In the genomic region with DNA sequence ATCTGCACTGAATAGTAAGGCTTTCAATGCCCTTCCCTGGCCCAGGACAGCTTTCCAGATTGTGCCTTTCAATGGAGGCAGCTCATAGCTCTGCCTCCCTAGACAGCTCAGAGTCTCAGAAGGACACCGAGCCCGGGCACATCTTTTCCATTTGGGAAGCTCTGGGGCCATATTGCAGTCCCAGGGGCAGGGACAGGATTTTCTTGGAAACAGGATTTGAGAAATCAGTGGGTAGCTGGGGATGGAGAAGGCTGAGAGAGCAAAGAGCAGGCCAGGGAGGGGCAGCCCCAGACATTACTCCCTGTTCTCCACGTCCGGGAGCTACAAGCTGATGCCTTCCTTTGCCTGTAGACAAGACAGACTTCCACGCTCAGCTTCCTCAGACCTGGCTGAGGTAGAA, we compare ENCODE assay signal across 14 mouse cellular contexts. TPM values are rescaled to one million over a fixed set of nuclear protein-coding genes. Genes with fewer than 3 reads are reported as not detected.
DNase-seq lines count a peak whose midpoint lies in the region; ATAC-seq and TF ChIP-seq lines count a peak whose summit lies in the region.
"Had no signal": no experiment of that assay in that cellular context is flagged by ENCODE, and none has a peak within 500 bp of the region (broad histone marks: within the 10 kb centered on the region; RNA-seq: fewer than 3 reads in every experiment).

No protein-coding gene starts in this region.

- H3K4me1 ChIP-seq in heart, adult 2 months (ENCODE audit: control insufficient read depth, insufficient read depth, low read length): peaks cover 30% of the 10 kb centered on the region
- peaks cover 12% of the 10 kb centered on the region for H3K4me1 ChIP-seq in kidney, postnatal 0 days (replicated peaks; ENCODE audit: insufficient read depth, low read length)
- peaks cover 93% of the 10 kb centered on the region for H3K4me1 ChIP-seq in E14TG2a.4 (replicated peaks; ENCODE audit: low read depth, low read length)
- peaks cover 39% of the 10 kb centered on the region for H3K4me1 ChIP-seq in brown adipose tissue, adult 24 weeks (ENCODE audit: control insufficient read depth, insufficient read depth, insufficient read length, low read length)

- H3K36me3 ChIP-seq in heart, adult 2 months (ENCODE audit: control insufficient read depth, insufficient read depth, low read length): no peaks in the 10 kb centered on the region; the same call in 1 of the 2 replicates
- no peaks in the 10 kb centered on the region for H3K36me3 ChIP-seq in kidney, postnatal 0 days (ENCODE audit: insufficient read depth, low read length)
- H3K36me3 ChIP-seq in E14TG2a.4 (ENCODE audit: insufficient read depth, low read length): no peaks in the 10 kb centered on the region
- H3K36me3 ChIP-seq: embryonic facial prominence, embryonic 15.5 days; liver, embryonic 15.5 days had no signal

- no peak for TF ChIP-seq EP300 in heart, adult 2 months (IDR thresholded peaks at IDR 0.05; ENCODE audit: insufficient read depth, low read depth, low read length)

- H3K4me3 ChIP-seq in heart, adult 2 months: no peak overlapping the region
- no peak overlapping the region for H3K4me3 ChIP-seq in kidney, postnatal 0 days (replicated peaks; ENCODE audit: low read depth, low read length)
- peak overlapping the region; percentile 37 for H3K4me3 ChIP-seq in E14TG2a.4 (replicated peaks; ENCODE audit: low read length)
- no peak overlapping the region for H3K4me3 ChIP-seq in brown adipose tissue, adult 24 weeks (ENCODE audit: insufficient read depth, low read depth, low read length)
- H3K4me3 ChIP-seq: embryonic facial prominence, embryonic 15.5 days; liver, embryonic 15.5 days had no signal

- intact Hi-C loops in heart, adult 2 months (cut with DNase I): loop anchor here (5.0 kb wide), 1 partner anchor 327 kb away; no protein-coding TSS in a partner anchor

- no peaks in the 10 kb centered on the region for H3K27me3 ChIP-seq in heart, adult 2 months (ENCODE audit: control insufficient read depth, insufficient read depth, low read length)
- H3K27me3 ChIP-seq in kidney, postnatal 0 days (ENCODE audit: insufficient read depth, low read length): no peaks in the 10 kb centered on the region
- no peaks in the 10 kb centered on the region for H3K27me3 ChIP-seq in E14TG2a.4 (ENCODE audit: insufficient read depth, low read length)
- H3K27me3 ChIP-seq: embryonic facial prominence, embryonic 15.5 days; liver, embryonic 15.5 days had no signal

- no peaks in the 10 kb centered on the region for H3K9me3 ChIP-seq in kidney, postnatal 0 days (replicated peaks; ENCODE audit: low read length)
- no peaks in the 10 kb centered on the region for H3K9me3 ChIP-seq in E14TG2a.4 (ENCODE audit: low read length)
- H3K9me3 ChIP-seq: embryonic facial prominence, embryonic 15.5 days; liver, embryonic 15.5 days had no signal

- no peak for TF ChIP-seq CTCF in heart, adult 2 months (IDR thresholded peaks at IDR 0.05)
- no peak for TF ChIP-seq CTCF in kidney, postnatal 0 days (IDR thresholded peaks at IDR 0.05; ENCODE audit: low read depth)
- no peak for TF ChIP-seq CTCF in E14TG2a.4 (conservative IDR thresholded peaks at IDR 0.05; ENCODE audit: low read length)

- H3K4me2 ChIP-seq in kidney, postnatal 0 days (ENCODE audit: low read length): no peak overlapping the region
- H3K4me2 ChIP-seq: embryonic facial prominence, embryonic 15.5 days; liver, embryonic 15.5 days had no signal

- peak overlapping the region; percentile 79 for H3K27ac ChIP-seq in heart, adult 2 months
- H3K27ac ChIP-seq in kidney, postnatal 0 days: peak overlapping the region; percentile 73; the same call in 1 of the 2 replicates
- peak overlapping the region; percentile 86 for H3K27ac ChIP-seq in brown adipose tissue, adult 24 weeks (replicated peaks; ENCODE audit: low read depth, low read length)
- H3K27ac ChIP-seq: embryonic facial prominence, embryonic 15.5 days; liver, embryonic 15.5 days had no signal

- WGBS in heart, adult 2 months: 52% methylated on average over 5 of the region's 5 CpGs
- WGBS in kidney, postnatal 0 days: 83% methylated on average over 5 of the region's 5 CpGs

- no peak for TF ChIP-seq POLR2A in heart, adult 2 months (IDR thresholded peaks at IDR 0.05; ENCODE audit: insufficient read depth, low read depth, low read length)

- no peak for ATAC-seq in kidney, postnatal 0 days (replicated peaks; ENCODE audit: low FRiP score, low read depth)
- ATAC-seq: forebrain, postnatal 0 days; hindbrain, embryonic 16.5 days; midbrain, embryonic 16.5 days had no signal

- no peak for DNase-seq in heart, adult 2 months
- no peak for DNase-seq in heart, adult 18-20 months
- DNase-seq in kidney, postnatal 0 days (ENCODE audit: low spot score): no peak
- DNase-seq in kidney, postnatal 14 days: no peak
- no peak for DNase-seq in frontal cortex, postnatal 10 days (ENCODE audit: low spot score in 2 of 2)
- DNase-seq: cerebellum, adult 18-20 months; forebrain, postnatal 0 days; layer of hippocampus, adult 9-11 months had no signal

- no peaks in the 10 kb centered on the region for H3K79me2 ChIP-seq in heart, adult 2 months (replicated peaks; ENCODE audit: control insufficient read depth, insufficient read depth, low read length)

- no peak overlapping the region for H3K9ac ChIP-seq in heart, adult 2 months (ENCODE audit: low read depth, low read length)
- H3K9ac ChIP-seq in kidney, postnatal 0 days (ENCODE audit: low read depth, low read length): no peak overlapping the region
- H3K9ac ChIP-seq: embryonic facial prominence, embryonic 15.5 days; forebrain, postnatal 0 days; liver, embryonic 15.5 days had no signal

RNA-seq across cellular contexts. Expression of a gene that starts 9.0 kb away (rescaled TPM):
- 10 to 100 TPM; 71.6 to 82.0 TPM for total RNA-seq in heart, adult 2 months (2021)
- polyA plus RNA-seq in heart, adult 2 months (2012; rRNA removed): 84.4 and 113 TPM in 2 replicates
- 10 to 100 TPM; 74.6 to 79.1 TPM for total RNA-seq in heart, adult 18-20 months (2021)
- polyA plus RNA-seq in kidney, postnatal 0 days (2015; fragmentation: Nextera tagmentation; extraction: Ambion mirVana): 5.0 and 6.1 TPM in 2 replicates
- polyA plus RNA-seq in brown adipose tissue, adult 24 weeks (2012; ENCODE audit: insufficient read depth, insufficient read length, missing spikeins): 37.7 and 42.9 TPM in 2 replicates
